Mouse (Mus musculus): ENCODE measurements at regions not wholly inside any gene's neighbourhood (a gene's known extent, or its start where the extent isn't known, plus 50 kb on each side); places are given as distances from the start of the nearest gene placed in this dataset.
A peak's percentile ranks its signal among the peaks of the same experiment; 100 is the strongest.

DNA sequence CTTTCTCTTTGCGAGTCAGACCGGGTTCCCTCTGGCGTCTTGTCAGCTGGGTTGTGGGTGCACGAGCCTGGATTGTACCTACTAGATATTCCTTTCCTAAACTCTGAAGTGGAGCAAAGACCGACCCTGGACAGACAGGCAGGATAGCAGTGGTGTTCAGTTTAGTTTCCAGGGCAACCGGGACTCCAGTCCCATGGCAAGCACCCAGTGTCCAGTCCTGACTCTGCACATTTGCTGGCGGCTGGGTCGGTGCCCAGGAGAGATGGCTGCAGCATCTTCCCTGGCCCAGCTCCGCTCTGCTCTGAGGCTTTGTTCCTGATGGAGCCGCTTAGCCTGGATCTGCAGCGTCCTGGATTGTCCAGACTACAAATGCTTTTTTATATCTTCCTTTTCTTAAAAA lies 188.1 kb upstream of the Map3k1 start:
- TF ChIP-seq POLR2A (IDR thresholded peaks at IDR 0.05; ENCODE audit: borderline replicate concordance, low read depth, low read length) (no peak), CTCF (IDR thresholded peaks at IDR 0.05; ENCODE audit: low read depth, low read length) (no peak)
- H3K27ac ChIP-seq (ENCODE audit: insufficient read depth, low read depth, low read length), result no peak overlapping the region
- no peak overlapping the region for H3K4me3 ChIP-seq (ENCODE audit: insufficient read depth, low read length)
- H3K4me1 ChIP-seq (ENCODE audit: control insufficient read depth, insufficient read depth, low read length), result peaks cover 13% of the 10 kb centered on the region

- H3K4me1 ChIP-seq (ENCODE audit: control insufficient read depth, insufficient read depth, low read length), result peaks cover 24% of the 10 kb centered on the region
- TF ChIP-seq POLR2A (IDR thresholded peaks at IDR 0.05; ENCODE audit: borderline replicate concordance, low read depth, low read length) (no peak), CTCF (IDR thresholded peaks at IDR 0.05; ENCODE audit: low read depth, low read length) (no peak)
Observed at GRCm38 (mm10) chr13:111997980-111998945, 189.5 kb upstream of the Map3k1 start.

GRCm38 (mm10) chr13:111999647-112000292 lies 191.0 kb upstream of the Map3k1 start:
- Histone ChIP-seq H3K4me1 (ENCODE audit: control insufficient read depth, insufficient read depth, low read length) (peaks cover 36% of the 10 kb centered on the region), H3K4me3 (ENCODE audit: insufficient read depth, low read length) (no peak overlapping the region), H3K27ac (ENCODE audit: insufficient read depth, low read depth, low read length) (no peak overlapping the region)
- TF ChIP-seq POLR2A (IDR thresholded peaks at IDR 0.05; ENCODE audit: borderline replicate concordance, low read depth, low read length) (no peak), CTCF (IDR thresholded peaks at IDR 0.05; ENCODE audit: low read depth, low read length) (no peak)

More at GRCm38 (mm10) chr13:111997980-111998945, 189.5 kb upstream of the Map3k1 start:
- Histone ChIP-seq H3K4me3 (ENCODE audit: insufficient read depth, low read length) (no peak overlapping the region), H3K27ac (ENCODE audit: insufficient read depth, low read depth, low read length) (no peak overlapping the region)

- peaks cover 36% of the 10 kb centered on the region for H3K4me1 ChIP-seq (ENCODE audit: control insufficient read depth, insufficient read depth, low read length)
- H3K27ac ChIP-seq (ENCODE audit: insufficient read depth, low read depth, low read length), result no peak overlapping the region
- TF ChIP-seq CTCF (IDR thresholded peaks at IDR 0.05; ENCODE audit: low read depth, low read length) (no peak), POLR2A (IDR thresholded peaks at IDR 0.05; ENCODE audit: borderline replicate concordance, low read depth, low read length) (no peak)
- H3K4me3 ChIP-seq (ENCODE audit: insufficient read depth, low read length), result no peak overlapping the region
Observed at GRCm38 (mm10) chr13:112000293-112000665, 191.5 kb upstream of the Map3k1 start.

DNA sequence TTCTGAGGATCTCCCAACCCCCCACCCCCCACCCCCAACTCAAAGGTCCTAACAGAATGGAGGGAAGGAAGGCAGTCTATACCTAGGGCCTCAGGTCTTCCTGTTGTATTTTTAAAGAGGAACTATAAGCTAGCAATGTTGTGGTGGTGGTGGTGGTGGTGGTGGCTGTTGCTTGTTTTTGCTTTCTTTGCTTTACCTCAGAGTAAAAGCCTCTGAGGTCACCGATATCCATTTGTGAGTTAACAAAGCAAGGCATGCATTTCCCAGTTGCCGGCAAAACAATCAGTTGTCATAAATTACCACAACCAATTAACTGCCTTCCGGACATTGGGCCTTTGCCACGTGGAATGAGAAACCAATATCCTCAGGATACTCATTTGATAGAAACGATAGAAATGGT lies 191.9 kb upstream of the Map3k1 start:
- Histone ChIP-seq H3K4me3 (ENCODE audit: insufficient read depth, low read length) (no peak overlapping the region), H3K4me1 (ENCODE audit: control insufficient read depth, insufficient read depth, low read length) (peaks cover 36% of the 10 kb centered on the region), H3K27ac (ENCODE audit: insufficient read depth, low read depth, low read length) (no peak overlapping the region)
- TF ChIP-seq CTCF (IDR thresholded peaks at IDR 0.05; ENCODE audit: low read depth, low read length) (no peak), POLR2A (IDR thresholded peaks at IDR 0.05; ENCODE audit: borderline replicate concordance, low read depth, low read length) (no peak)

- Histone ChIP-seq H3K27ac (ENCODE audit: insufficient read depth, low read depth, low read length) (no peak overlapping the region), H3K4me1 (ENCODE audit: control insufficient read depth, insufficient read depth, low read length) (peaks cover 36% of the 10 kb centered on the region), H3K4me3 (ENCODE audit: insufficient read depth, low read length) (no peak overlapping the region)
- TF ChIP-seq POLR2A (IDR thresholded peaks at IDR 0.05; ENCODE audit: borderline replicate concordance, low read depth, low read length), result no peak
- no peak for TF ChIP-seq CTCF (IDR thresholded peaks at IDR 0.05; ENCODE audit: low read depth, low read length)
Observed at GRCm38 (mm10) chr13:112001155-112002025, 192.6 kb upstream of the Map3k1 start.

- TF ChIP-seq POLR2A (IDR thresholded peaks at IDR 0.05; ENCODE audit: borderline replicate concordance, low read depth, low read length), result no peak
- no peak for TF ChIP-seq CTCF (IDR thresholded peaks at IDR 0.05; ENCODE audit: low read depth, low read length)
- Histone ChIP-seq H3K4me1 (ENCODE audit: control insufficient read depth, insufficient read depth, low read length) (peaks cover 36% of the 10 kb centered on the region), H3K4me3 (ENCODE audit: insufficient read depth, low read length) (no peak overlapping the region), H3K27ac (ENCODE audit: insufficient read depth, low read depth, low read length) (peak overlapping the region; percentile 38)
Observed at GRCm38 (mm10) chr13:112002661-112003347, 194.0 kb upstream of the Map3k1 start.

- H3K27ac ChIP-seq (ENCODE audit: insufficient read depth, low read depth, low read length), result no peak overlapping the region
- no peak overlapping the region for H3K4me3 ChIP-seq (ENCODE audit: insufficient read depth, low read length)
- H3K4me1 ChIP-seq (ENCODE audit: control insufficient read depth, insufficient read depth, low read length), result peaks cover 36% of the 10 kb centered on the region
- no peak for TF ChIP-seq POLR2A (IDR thresholded peaks at IDR 0.05; ENCODE audit: borderline replicate concordance, low read depth, low read length)
- TF ChIP-seq CTCF (IDR thresholded peaks at IDR 0.05; ENCODE audit: low read depth, low read length), result no peak
Observed at GRCm38 (mm10) chr13:112003445-112003844, 194.7 kb upstream of the Map3k1 start.

- Histone ChIP-seq H3K27ac (ENCODE audit: insufficient read depth, low read depth, low read length) (no peak overlapping the region), H3K4me3 (ENCODE audit: insufficient read depth, low read length) (no peak overlapping the region), H3K4me1 (ENCODE audit: control insufficient read depth, insufficient read depth, low read length) (peaks cover 36% of the 10 kb centered on the region)
- no peak for TF ChIP-seq CTCF (IDR thresholded peaks at IDR 0.05; ENCODE audit: low read depth, low read length)
Observed at GRCm38 (mm10) chr13:112004126-112004525, 195.3 kb upstream of the Map3k1 start.
